Mouse (Mus musculus): ENCODE results near the gene Dlgap3. TPM values are rescaled to one million over a fixed set of nuclear protein-coding genes. Genes with fewer than 3 reads are reported as not detected.

The Dlgap3 gene
- polyA plus RNA-seq, 1 experiment = 0.54 TPM

DNA sequence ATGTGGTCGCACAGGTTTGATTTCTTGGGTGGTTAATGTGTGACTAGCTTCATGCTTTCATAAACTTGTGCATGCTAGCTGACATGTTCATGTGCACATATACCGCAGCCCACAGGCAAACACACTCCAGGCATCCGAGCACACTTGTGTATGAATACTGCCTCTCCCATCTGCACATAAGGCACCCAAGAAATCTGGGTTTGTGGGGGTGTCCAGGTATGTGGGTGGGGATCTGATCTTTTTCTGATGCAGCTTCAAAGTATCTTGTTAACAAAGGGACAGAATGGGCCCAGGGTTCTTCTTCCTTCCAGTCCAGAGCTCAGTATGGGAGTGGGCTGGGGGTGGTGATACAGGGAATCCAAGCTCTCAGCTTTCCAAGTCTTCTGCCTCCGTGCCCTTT is 3.6 kb downstream of the Dlgap3 start:
- 57% methylated on average over 4 of the region's 4 CpGs for WGBS
- no peak overlapping the region for H3K4me3 ChIP-seq (replicated peaks; ENCODE audit: extremely low read depth, low read depth, low read length)
- TF ChIP-seq POLR2A (IDR thresholded peaks at IDR 0.05; ENCODE audit: borderline replicate concordance, extremely low read depth, low read depth, low read length) (no peak), CTCF (IDR thresholded peaks at IDR 0.05; ENCODE audit: insufficient read depth, low read length) (no peak)
- no peaks in the 10 kb centered on the region for H3K4me1 ChIP-seq (ENCODE audit: control insufficient read depth, insufficient read depth, low read length)
- no peak for DNase-seq

DNA sequence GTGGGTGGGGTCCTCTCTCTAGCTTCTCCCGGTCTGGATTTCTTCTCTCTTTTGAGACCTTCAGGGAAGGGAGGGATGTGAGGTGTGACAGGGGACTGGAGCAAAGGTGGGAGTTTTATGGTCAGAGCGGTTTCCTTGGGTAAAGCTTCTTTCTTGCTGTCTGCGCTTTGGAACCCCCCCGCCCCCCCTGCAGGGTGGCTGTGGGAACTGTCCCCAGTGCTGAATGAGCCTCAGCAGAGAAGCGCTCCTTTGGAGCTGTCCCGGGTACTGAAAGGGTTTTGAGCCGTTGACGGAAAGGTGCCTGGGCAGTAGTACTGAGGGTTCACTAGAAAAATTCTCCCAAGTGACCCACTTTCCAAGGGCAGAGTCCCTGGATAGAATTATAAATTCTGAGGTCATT is 4.5 kb downstream of the Dlgap3 start:
- no peak overlapping the region for H3K4me3 ChIP-seq (replicated peaks; ENCODE audit: extremely low read depth, low read depth, low read length)
- no peak for TF ChIP-seq POLR2A (IDR thresholded peaks at IDR 0.05; ENCODE audit: borderline replicate concordance, extremely low read depth, low read depth, low read length)
- TF ChIP-seq CTCF (IDR thresholded peaks at IDR 0.05; ENCODE audit: insufficient read depth, low read length) = no peak
- H3K4me1 ChIP-seq (ENCODE audit: control insufficient read depth, insufficient read depth, low read length) = no peaks in the 10 kb centered on the region
- WGBS = 4% methylated on average over 8 of the region's 8 CpGs
- DNase-seq = peak; percentile 17

DNA sequence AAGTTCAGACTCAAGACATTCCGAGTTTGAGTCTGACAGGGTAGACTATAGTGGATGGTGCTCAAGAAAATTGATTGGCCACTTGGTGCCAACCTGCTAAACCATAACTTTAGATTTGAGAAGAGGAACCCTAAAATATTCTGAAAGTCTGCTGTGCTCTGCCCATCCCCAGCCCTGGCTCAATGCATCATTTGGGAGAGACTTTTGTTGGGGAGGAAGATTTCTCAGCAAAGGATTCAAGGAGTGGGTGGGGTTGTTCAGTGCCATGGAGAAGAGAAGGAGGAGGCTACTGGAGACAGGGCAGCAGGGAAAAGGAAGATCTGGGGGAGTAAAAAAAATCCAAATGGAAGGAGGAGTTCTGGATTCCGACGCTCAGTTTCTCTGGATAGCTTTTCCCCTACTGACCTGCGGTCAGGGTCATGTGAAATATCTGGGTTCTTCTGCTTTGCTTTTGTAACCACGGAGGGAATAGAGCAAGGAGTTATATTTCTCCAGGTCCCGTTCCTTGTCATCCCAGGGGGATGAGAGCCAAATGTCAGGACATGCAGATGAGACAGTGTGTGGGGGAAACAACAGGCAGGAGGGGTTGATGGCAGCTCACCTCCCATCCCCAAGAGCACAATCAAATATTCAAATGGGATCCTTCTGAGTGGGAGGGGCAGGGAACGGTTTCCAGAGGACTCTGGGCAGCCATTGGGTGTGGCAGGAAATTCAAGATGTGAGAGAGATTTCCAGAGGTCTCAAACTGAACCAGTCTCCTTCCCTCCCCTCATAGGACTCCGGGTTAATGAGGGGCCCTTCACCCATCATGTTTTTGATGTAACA is 5.3 kb downstream of the Dlgap3 start:
- no peaks in the 10 kb centered on the region for H3K4me1 ChIP-seq (ENCODE audit: control insufficient read depth, insufficient read depth, low read length)
- WGBS = 58% methylated on average over 8 of the region's 8 CpGs
- no peak for DNase-seq
- TF ChIP-seq POLR2A (IDR thresholded peaks at IDR 0.05; ENCODE audit: borderline replicate concordance, extremely low read depth, low read depth, low read length) (no peak), CTCF (IDR thresholded peaks at IDR 0.05; ENCODE audit: insufficient read depth, low read length) (no peak)
- no peak overlapping the region for H3K4me3 ChIP-seq (replicated peaks; ENCODE audit: extremely low read depth, low read depth, low read length)

DNA sequence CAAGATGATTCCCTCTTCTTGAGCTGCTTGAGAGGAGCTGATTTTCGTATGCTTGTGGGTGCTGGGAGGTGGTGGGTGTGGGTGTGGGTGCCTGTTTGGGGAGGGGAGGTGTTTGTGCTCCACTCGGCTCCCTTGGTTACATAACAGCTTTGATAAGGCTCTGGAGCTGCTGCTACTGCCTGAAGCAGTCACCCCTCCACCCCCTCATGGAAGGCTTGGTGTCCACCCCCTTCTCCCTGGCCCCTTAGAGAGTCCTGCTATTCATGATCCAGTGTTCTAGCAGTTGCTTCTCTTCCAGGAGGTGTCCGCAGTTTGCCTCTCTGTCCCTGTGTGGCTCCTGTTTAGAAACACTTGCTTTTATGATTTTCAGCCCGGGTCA is 5.9 kb downstream of the Dlgap3 start:
- WGBS = 51% methylated on average over 4 of the region's 4 CpGs
- no peak overlapping the region for H3K4me3 ChIP-seq (replicated peaks; ENCODE audit: extremely low read depth, low read depth, low read length)
- H3K4me1 ChIP-seq (ENCODE audit: control insufficient read depth, insufficient read depth, low read length) = no peaks in the 10 kb centered on the region
- DNase-seq = no peak
- TF ChIP-seq CTCF (IDR thresholded peaks at IDR 0.05; ENCODE audit: insufficient read depth, low read length) (no peak), POLR2A (IDR thresholded peaks at IDR 0.05; ENCODE audit: borderline replicate concordance, extremely low read depth, low read depth, low read length) (no peak)

DNA sequence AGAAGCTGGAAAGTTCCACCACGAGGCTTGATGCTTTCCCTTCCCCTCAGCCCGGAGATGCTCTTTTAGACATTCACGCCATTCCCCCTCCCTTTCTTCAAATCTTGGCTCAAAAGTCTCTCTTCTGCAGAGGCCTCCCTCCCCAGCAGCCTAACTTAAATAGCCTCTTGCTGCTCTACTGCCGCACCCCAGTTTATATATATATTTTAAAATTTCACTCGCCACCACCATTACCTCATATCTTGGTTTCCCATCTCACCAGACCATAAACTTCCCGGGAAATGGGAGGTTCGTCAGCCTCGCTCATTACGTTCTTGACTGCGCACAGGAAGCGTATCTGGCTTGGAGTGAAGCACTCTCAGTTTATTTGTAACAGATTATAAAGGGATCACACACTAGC is 9.0 kb downstream of the Dlgap3 start:
- TF ChIP-seq CTCF (IDR thresholded peaks at IDR 0.05; ENCODE audit: insufficient read depth, low read length) (no peak), POLR2A (IDR thresholded peaks at IDR 0.05; ENCODE audit: borderline replicate concordance, extremely low read depth, low read depth, low read length) (no peak)
- no peaks in the 10 kb centered on the region for H3K4me1 ChIP-seq (ENCODE audit: control insufficient read depth, insufficient read depth, low read length)
- WGBS = 63% methylated on average over 11 of the region's 11 CpGs
- no peak for DNase-seq
- no peak overlapping the region for H3K4me3 ChIP-seq (replicated peaks; ENCODE audit: extremely low read depth, low read depth, low read length)

DNA sequence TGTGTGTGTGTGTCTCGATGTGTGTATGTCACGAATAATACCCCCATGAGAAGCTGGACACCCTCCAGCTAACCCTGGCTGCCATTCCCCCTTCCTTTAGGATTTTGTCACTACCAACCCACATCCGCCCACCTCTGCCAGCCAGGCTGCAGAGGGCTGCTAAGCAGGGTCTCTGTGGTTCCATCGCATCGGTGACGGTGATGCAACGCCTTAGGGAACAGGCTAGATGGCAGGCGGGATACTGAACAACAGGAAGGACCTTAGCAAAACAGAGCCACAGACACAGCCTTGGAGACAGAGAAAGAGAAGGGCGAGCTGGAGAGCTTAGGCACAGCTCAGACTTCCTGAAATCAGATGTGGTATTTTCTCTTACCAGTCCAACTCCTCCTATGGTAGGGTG is 9.7 kb downstream of the Dlgap3 start:
- Histone ChIP-seq H3K4me1 (ENCODE audit: control insufficient read depth, insufficient read depth, low read length) (no peaks in the 10 kb centered on the region), H3K4me3 (replicated peaks; ENCODE audit: extremely low read depth, low read depth, low read length) (no peak overlapping the region)
- no peak for TF ChIP-seq POLR2A (IDR thresholded peaks at IDR 0.05; ENCODE audit: borderline replicate concordance, extremely low read depth, low read depth, low read length)
- TF ChIP-seq CTCF (IDR thresholded peaks at IDR 0.05; ENCODE audit: insufficient read depth, low read length) = no peak
- no peak for DNase-seq
- 49% methylated on average over 9 of the region's 9 CpGs for WGBS

DNA sequence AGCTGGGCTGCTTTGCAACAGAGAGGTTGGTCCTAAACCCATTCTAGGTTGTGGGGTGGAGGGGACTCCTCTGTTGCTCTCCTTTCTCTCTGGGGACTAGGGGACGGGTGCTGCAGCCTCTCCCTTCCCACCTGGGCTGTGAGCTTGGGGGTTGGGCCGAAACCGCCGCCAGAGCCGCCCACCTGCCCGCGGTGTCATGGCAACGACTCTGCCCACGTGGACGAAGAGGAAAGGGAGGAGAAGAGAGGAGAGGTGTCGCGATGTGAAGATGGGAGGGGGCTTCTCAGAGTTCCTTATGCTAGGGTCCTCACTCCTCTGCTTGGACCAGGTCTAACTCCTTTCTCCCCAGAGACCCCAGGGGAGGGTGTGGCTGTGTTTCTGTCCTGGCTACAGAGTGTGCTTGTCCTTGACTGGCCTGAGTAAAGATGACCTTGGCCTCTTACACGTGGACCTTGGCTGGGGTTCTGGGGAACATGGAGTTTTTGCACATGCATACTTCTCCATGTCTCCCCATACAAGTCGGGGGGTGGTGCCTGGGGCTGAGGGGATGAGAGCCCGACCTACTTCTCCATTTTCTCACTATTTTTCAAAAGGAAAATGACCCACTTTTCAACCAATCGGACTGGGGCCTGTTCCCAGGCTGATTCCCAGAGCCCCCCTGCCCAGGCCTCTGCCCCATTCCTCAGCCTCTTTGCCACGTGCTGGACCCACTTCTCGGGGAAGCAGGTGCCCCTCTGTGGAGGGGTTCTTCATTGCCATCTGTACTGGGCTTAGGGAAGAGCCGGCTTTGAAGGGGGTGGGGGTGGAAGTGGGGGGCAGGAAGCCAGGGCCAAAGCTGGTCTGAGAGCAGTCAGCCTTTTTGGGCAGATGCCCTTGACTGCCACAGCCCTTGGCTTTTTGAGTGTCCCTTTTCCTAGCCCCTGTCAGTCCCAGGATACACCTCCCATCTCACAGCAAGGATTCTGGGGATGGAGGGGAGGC is 10.8 kb downstream of the Dlgap3 start:
- Histone ChIP-seq H3K4me1 (ENCODE audit: control insufficient read depth, insufficient read depth, low read length) (no peaks in the 10 kb centered on the region), H3K4me3 (replicated peaks; ENCODE audit: extremely low read depth, low read depth, low read length) (no peak overlapping the region)
- no peak for DNase-seq
- 16% methylated on average over 19 of the region's 19 CpGs for WGBS
- TF ChIP-seq CTCF (IDR thresholded peaks at IDR 0.05; ENCODE audit: insufficient read depth, low read length) = no peak
- no peak for TF ChIP-seq POLR2A (IDR thresholded peaks at IDR 0.05; ENCODE audit: borderline replicate concordance, extremely low read depth, low read depth, low read length)

DNA sequence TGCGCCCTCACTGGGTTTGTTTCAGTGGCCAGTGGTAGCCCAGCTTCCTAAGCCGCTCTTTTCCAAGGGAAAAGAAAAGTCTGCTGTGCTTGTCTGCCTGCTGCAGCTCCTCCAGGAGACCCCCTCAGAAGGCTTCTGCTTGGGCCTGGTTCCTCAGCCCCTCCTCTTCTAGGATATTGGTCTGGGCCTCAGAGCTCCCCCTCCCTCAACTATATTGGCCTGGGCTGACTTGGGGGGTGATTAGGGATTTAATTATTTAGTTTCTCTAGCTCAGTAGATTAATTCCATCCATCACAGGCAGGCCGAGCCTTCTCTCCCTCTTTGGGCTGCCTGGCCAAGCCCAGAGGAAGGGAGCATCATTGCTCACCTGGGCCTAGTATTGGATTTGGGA is 11.4 kb downstream of the Dlgap3 start:
- TF ChIP-seq CTCF (IDR thresholded peaks at IDR 0.05; ENCODE audit: insufficient read depth, low read length) (no peak), POLR2A (IDR thresholded peaks at IDR 0.05; ENCODE audit: borderline replicate concordance, extremely low read depth, low read depth, low read length) (no peak)
- 70% methylated on average over 3 of the region's 3 CpGs for WGBS
- Histone ChIP-seq H3K4me3 (replicated peaks; ENCODE audit: extremely low read depth, low read depth, low read length) (no peak overlapping the region), H3K4me1 (ENCODE audit: control insufficient read depth, insufficient read depth, low read length) (no peaks in the 10 kb centered on the region)
- DNase-seq = no peak

DNA sequence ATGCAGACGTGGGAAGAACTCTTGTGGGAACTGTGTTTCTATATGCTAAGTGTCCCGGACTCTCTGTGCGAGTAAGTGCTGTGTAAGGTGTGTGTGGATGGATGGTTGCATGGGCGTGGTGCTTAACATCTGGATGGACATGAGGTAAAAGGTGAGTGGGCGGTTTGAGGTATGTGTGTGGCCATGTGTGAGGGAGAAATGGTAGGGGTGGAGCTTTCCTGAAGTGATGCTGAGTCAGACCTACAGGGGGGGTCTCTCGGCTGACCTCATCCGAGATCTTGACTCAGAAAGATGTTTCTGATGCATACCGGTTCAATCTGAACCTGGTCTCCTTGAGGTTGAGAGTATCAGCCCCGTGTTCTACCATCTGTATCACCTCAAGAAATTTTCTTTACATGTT is 12.0 kb downstream of the Dlgap3 start:
- DNase-seq = no peak
- Histone ChIP-seq H3K4me3 (replicated peaks; ENCODE audit: extremely low read depth, low read depth, low read length) (no peak overlapping the region), H3K4me1 (ENCODE audit: control insufficient read depth, insufficient read depth, low read length) (no peaks in the 10 kb centered on the region)
- WGBS = 80% methylated on average over 9 of the region's 9 CpGs
- TF ChIP-seq POLR2A (IDR thresholded peaks at IDR 0.05; ENCODE audit: borderline replicate concordance, extremely low read depth, low read depth, low read length) (no peak), CTCF (IDR thresholded peaks at IDR 0.05; ENCODE audit: insufficient read depth, low read length) (no peak)

All from lung, adult 2 months (tissue).